17 mouse cellular contexts compared by ENCODE assay signal in the genomic region with DNA sequence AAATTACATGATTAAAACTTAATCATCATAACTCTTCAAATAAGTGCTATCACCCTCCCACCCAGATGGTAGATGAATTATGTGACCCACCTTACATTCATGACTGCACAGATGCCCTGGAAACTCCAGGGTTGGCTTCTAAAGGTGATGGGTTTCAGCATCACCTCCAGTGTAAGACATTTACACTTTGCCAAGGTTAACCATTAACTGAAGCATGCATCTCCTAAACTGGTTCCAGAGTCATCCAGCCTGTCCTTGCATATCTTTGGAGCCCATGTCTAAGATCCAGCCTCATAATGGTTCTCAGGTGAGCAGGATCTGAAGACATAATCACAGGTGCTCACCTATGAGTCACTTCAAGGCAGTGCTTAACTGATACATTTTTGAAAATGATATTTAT.
DNase-seq lines count a peak whose midpoint lies in the region; ATAC-seq lines count a peak whose summit lies in the region.
"Had no signal": no experiment of that assay in that cellular context is flagged by ENCODE, and none has a peak within 500 bp of the region (broad histone marks: within the 10 kb centered on the region; RNA-seq: fewer than 3 reads in every experiment).

No protein-coding gene starts in this region.

- peaks cover 37% of the 10 kb centered on the region for H3K9me3 ChIP-seq in heart, embryonic 15.5 days (replicated peaks)
- peaks cover 13% of the 10 kb centered on the region for H3K9me3 ChIP-seq in heart, embryonic 11.5 days (replicated peaks; ENCODE audit: control insufficient read depth, low read length)
- H3K9me3 ChIP-seq in midbrain, embryonic 11.5 days (ENCODE audit: control insufficient read depth, low read length), result peaks cover 20% of the 10 kb centered on the region
- peaks cover 38% of the 10 kb centered on the region for H3K9me3 ChIP-seq in midbrain, embryonic 16.5 days (replicated peaks; ENCODE audit: control insufficient read depth, low read length, poor library complexity, severe bottlenecking)
- H3K9me3 ChIP-seq in limb, embryonic 15.5 days, result peaks cover 13% of the 10 kb centered on the region
- H3K9me3 ChIP-seq in stomach, embryonic 15.5 days, result peaks cover 11% of the 10 kb centered on the region

- no peaks in the 10 kb centered on the region for H3K36me3 ChIP-seq in heart, embryonic 15.5 days
- no peaks in the 10 kb centered on the region for H3K36me3 ChIP-seq in heart, embryonic 11.5 days (ENCODE audit: control insufficient read depth, insufficient read depth, low read length)
- H3K36me3 ChIP-seq in midbrain, embryonic 11.5 days (ENCODE audit: control insufficient read depth, insufficient read depth, low read length), result no peaks in the 10 kb centered on the region
- no peaks in the 10 kb centered on the region for H3K36me3 ChIP-seq in midbrain, embryonic 16.5 days (ENCODE audit: control insufficient read depth, insufficient read depth, low read length)
- no peaks in the 10 kb centered on the region for H3K36me3 ChIP-seq in limb, embryonic 15.5 days
- no peaks in the 10 kb centered on the region for H3K36me3 ChIP-seq in stomach, embryonic 15.5 days
- H3K36me3 ChIP-seq: embryonic facial prominence, embryonic 15.5 days; G1E had no signal

- DNase-seq in midbrain, embryonic 11.5 days (ENCODE audit: low spot score, missing footprints), result no peak
- DNase-seq in right cerebral cortex, adult 18-20 months, result no peak
- DNase-seq in T-cell, adult 2 months (ENCODE audit: low spot score), result no peak
- DNase-seq: adrenal gland, postnatal 25 days; cerebellum, postnatal 36 days; gastrocnemius, postnatal 25 days; heart, postnatal 10 days; right cerebral cortex, postnatal 14 days; thymus, adult 2 months had no signal

- H3K4me2 ChIP-seq in heart, embryonic 15.5 days, result no peak overlapping the region
- H3K4me2 ChIP-seq in heart, embryonic 11.5 days, result no peak overlapping the region
- H3K4me2 ChIP-seq in midbrain, embryonic 11.5 days, result no peak overlapping the region
- no peak overlapping the region for H3K4me2 ChIP-seq in midbrain, embryonic 16.5 days (ENCODE audit: low read length)
- no peak overlapping the region for H3K4me2 ChIP-seq in limb, embryonic 15.5 days
- no peak overlapping the region for H3K4me2 ChIP-seq in stomach, embryonic 15.5 days
- H3K4me2 ChIP-seq: embryonic facial prominence, embryonic 15.5 days had no signal

- no peaks in the 10 kb centered on the region for H3K27me3 ChIP-seq in heart, embryonic 15.5 days
- H3K27me3 ChIP-seq in heart, embryonic 11.5 days (ENCODE audit: control insufficient read depth, insufficient read depth, low read length), result no peaks in the 10 kb centered on the region
- H3K27me3 ChIP-seq in midbrain, embryonic 11.5 days (ENCODE audit: control insufficient read depth, insufficient read depth, low read length), result no peaks in the 10 kb centered on the region
- no peaks in the 10 kb centered on the region for H3K27me3 ChIP-seq in midbrain, embryonic 16.5 days (ENCODE audit: control insufficient read depth, insufficient read depth, low read depth, low read length)
- no peaks in the 10 kb centered on the region for H3K27me3 ChIP-seq in limb, embryonic 15.5 days
- H3K27me3 ChIP-seq in stomach, embryonic 15.5 days (replicated peaks), result no peaks in the 10 kb centered on the region
- H3K27me3 ChIP-seq: embryonic facial prominence, embryonic 15.5 days had no signal

- no peaks in the 10 kb centered on the region for H3K4me1 ChIP-seq in heart, embryonic 15.5 days (replicated peaks)
- no peaks in the 10 kb centered on the region for H3K4me1 ChIP-seq in heart, embryonic 11.5 days (ENCODE audit: control insufficient read depth, insufficient read depth, low read length)
- H3K4me1 ChIP-seq in midbrain, embryonic 11.5 days (ENCODE audit: control insufficient read depth, insufficient read depth, low read length), result no peaks in the 10 kb centered on the region
- H3K4me1 ChIP-seq in midbrain, embryonic 16.5 days (ENCODE audit: control insufficient read depth, insufficient read depth, low read length), result no peaks in the 10 kb centered on the region
- no peaks in the 10 kb centered on the region for H3K4me1 ChIP-seq in limb, embryonic 15.5 days
- H3K4me1 ChIP-seq in stomach, embryonic 15.5 days, result no peaks in the 10 kb centered on the region
- H3K4me1 ChIP-seq: embryonic facial prominence, embryonic 15.5 days had no signal

- no peak overlapping the region for H3K9ac ChIP-seq in heart, embryonic 15.5 days
- H3K9ac ChIP-seq in heart, embryonic 11.5 days (ENCODE audit: low read depth, low read length), result no peak overlapping the region
- H3K9ac ChIP-seq in midbrain, embryonic 11.5 days (ENCODE audit: low read length), result no peak overlapping the region
- no peak overlapping the region for H3K9ac ChIP-seq in midbrain, embryonic 16.5 days (ENCODE audit: low read depth, low read length)
- H3K9ac ChIP-seq in limb, embryonic 15.5 days, result no peak overlapping the region
- H3K9ac ChIP-seq in stomach, embryonic 15.5 days, result no peak overlapping the region
- H3K9ac ChIP-seq: embryonic facial prominence, embryonic 15.5 days had no signal

- no peak overlapping the region for H3K27ac ChIP-seq in heart, embryonic 15.5 days
- no peak overlapping the region for H3K27ac ChIP-seq in heart, embryonic 11.5 days (ENCODE audit: low read depth, low read length)
- no peak overlapping the region for H3K27ac ChIP-seq in midbrain, embryonic 11.5 days (ENCODE audit: low read depth, low read length)
- no peak overlapping the region for H3K27ac ChIP-seq in midbrain, embryonic 16.5 days (ENCODE audit: low read length)
- no peak overlapping the region for H3K27ac ChIP-seq in limb, embryonic 15.5 days
- H3K27ac ChIP-seq in stomach, embryonic 15.5 days, result no peak overlapping the region
- H3K27ac ChIP-seq: embryonic facial prominence, embryonic 15.5 days had no signal

- ATAC-seq in heart, embryonic 15.5 days (replicated peaks; ENCODE audit: insufficient number of reproducible peaks, insufficient read depth, low FRiP score, low read depth), result peak; percentile 27; the same call in 1 of the 2 replicates
- no peak; the same call in 1 of the 2 replicates for ATAC-seq in heart, embryonic 11.5 days (replicated peaks; ENCODE audit: insufficient number of reproducible peaks, low FRiP score, low TSS enrichment)
- peak; percentile 28; the same call in 1 of the 2 replicates for ATAC-seq in midbrain, embryonic 11.5 days (ENCODE audit: low FRiP score)
- no peak for ATAC-seq in midbrain, embryonic 16.5 days
- ATAC-seq in limb, embryonic 15.5 days (ENCODE audit: insufficient number of reproducible peaks, low FRiP score, low TSS enrichment, low read depth), result 0 out of 2 replicates have a peak, but pooled peaks have one; percentile 30
- peak; percentile 4; the same call in 1 of the 2 replicates for ATAC-seq in stomach, embryonic 15.5 days (ENCODE audit: insufficient read depth, low FRiP score, low read depth)
- ATAC-seq: forebrain, embryonic 16.5 days had no signal

- no peak overlapping the region for H3K4me3 ChIP-seq in heart, embryonic 15.5 days
- H3K4me3 ChIP-seq in heart, embryonic 11.5 days (ENCODE audit: low read depth, low read length), result no peak overlapping the region
- no peak overlapping the region for H3K4me3 ChIP-seq in midbrain, embryonic 11.5 days (ENCODE audit: low read depth, low read length)
- no peak overlapping the region for H3K4me3 ChIP-seq in midbrain, embryonic 16.5 days (ENCODE audit: low read depth, low read length)
- no peak overlapping the region for H3K4me3 ChIP-seq in limb, embryonic 15.5 days
- no peak overlapping the region for H3K4me3 ChIP-seq in stomach, embryonic 15.5 days (replicated peaks)
- H3K4me3 ChIP-seq: embryonic facial prominence, embryonic 15.5 days had no signal

Comparison
In these comparisons a context has a peak if more than half of its experiments do, and no peak if none do; other contexts are left out.
1. ATAC-seq: peak in heart, embryonic 15.5 days (single experiment), midbrain, embryonic 11.5 days (single experiment), limb, embryonic 15.5 days (single experiment) and stomach, embryonic 15.5 days (single experiment); none in heart, embryonic 11.5 days (single experiment) and midbrain, embryonic 16.5 days (single experiment).